Mouse (Mus musculus): ENCODE results near the gene Cog7. TPM values are rescaled to one million over a fixed set of nuclear protein-coding genes. Genes with fewer than 3 reads are reported as not detected.

Gene Cog7
- 34.2 and 36.4 TPM in 2 replicates for polyA plus RNA-seq (2021; fragmentation: Nextera tagmentation)
- long read RNA-seq, experiment 1, transcript Cog7-201 (17 exons, 2,902 nt) = major isoform, 47 of 98 reads
- long read RNA-seq, experiment 1, partial matches to known transcripts = 19 of 98 reads
- long read RNA-seq, experiment 1, other reads (novel, unspliced or antisense) = 32 of 98 reads
- long read RNA-seq, experiment 2, transcript Cog7-201 (17 exons, 2,902 nt) = major isoform, 153 of 256 reads
- long read RNA-seq, experiment 2, partial matches to known transcripts = 10 of 256 reads
- long read RNA-seq, experiment 2, other reads (novel, unspliced or antisense) = 93 of 256 reads

DNA sequence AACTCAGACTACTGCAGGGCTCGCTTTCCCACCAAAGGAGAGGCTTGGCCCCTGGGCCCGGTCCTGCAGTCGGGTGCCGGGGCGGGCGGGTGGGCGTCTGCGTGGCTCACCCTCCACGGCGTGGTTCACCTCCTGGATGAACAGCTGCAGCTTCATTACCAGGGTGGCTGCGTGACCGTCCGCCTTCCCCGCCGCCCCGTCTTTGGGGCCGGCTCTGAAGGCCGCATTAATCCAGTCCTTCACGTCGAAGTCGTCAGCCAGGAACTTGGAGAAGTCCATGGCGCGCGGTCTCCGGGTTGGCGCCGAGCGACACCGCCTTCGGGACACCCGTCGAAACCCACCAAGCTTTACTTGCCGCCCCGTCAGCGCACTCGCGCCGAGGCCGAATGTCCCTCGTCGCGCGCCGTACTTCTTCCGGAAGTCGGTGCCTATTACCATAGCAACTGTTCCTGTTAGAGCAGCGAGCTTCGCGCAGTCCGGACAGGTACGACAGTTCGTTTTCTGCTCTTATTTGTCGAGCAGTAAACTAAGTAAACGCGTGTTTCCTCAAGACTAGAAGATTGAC is at the start of gene Cog7:
TSS of gene Cog7 (minus strand) at position 405 of the 565 bp plus-strand sequence.

GRCm38 (mm10) chr7:122020667-122021354 is 39.3 kb upstream of the Cog7 start, which contains the start of gene Gga2:
Gene Gga2 (minus strand): TSS chr7:122021222.

GRCm38 (mm10) chr7:121864858-121865585 is 116.5 kb downstream of the Cog7 start, which contains the start of gene Scnn1b:
Gene Scnn1b (plus strand): TSS chr7:121865038.

Other genes starting within 250 kb of the Cog7 start
- gene Scnn1g, start 247.2 kb downstream of the Cog7 start, polyA plus RNA-seq (2021; fragmentation: Nextera tagmentation) = 0.04 TPM in 1 of 2 replicates, not detected in the other
- 0.09 TPM in 1 of 2 replicates, not detected in the other for gene Scnn1b, start 116.7 kb downstream of the Cog7 start, polyA plus RNA-seq (2021; fragmentation: Nextera tagmentation)
- 16.3 and 19.1 TPM in 2 replicates for gene Gga2, start 39.5 kb upstream of the Cog7 start, polyA plus RNA-seq (2021; fragmentation: Nextera tagmentation)
- 22.2 and 23.9 TPM in 2 replicates for gene Ubfd1, start 85.5 kb upstream of the Cog7 start, polyA plus RNA-seq (2021; fragmentation: Nextera tagmentation)
- gene Ears2, start 85.6 kb upstream of the Cog7 start, polyA plus RNA-seq (2021; fragmentation: Nextera tagmentation) = 6.9 and 7.5 TPM in 2 replicates
- 1,091 and 1,093 TPM in 2 replicates for gene Ndufab1, start 120.2 kb upstream of the Cog7 start, polyA plus RNA-seq (2021; fragmentation: Nextera tagmentation)
- gene Palb2, start 151.3 kb upstream of the Cog7 start, polyA plus RNA-seq (2021; fragmentation: Nextera tagmentation) = 0.40 and 0.46 TPM in 2 replicates
- gene Dctn5, start 151.3 kb upstream of the Cog7 start, polyA plus RNA-seq (2021; fragmentation: Nextera tagmentation) = 134 and 181 TPM in 2 replicates
- 0.16 and 0.38 TPM in 2 replicates for gene Plk1, start 177.7 kb upstream of the Cog7 start, polyA plus RNA-seq (2021; fragmentation: Nextera tagmentation)
- gene Ern2, start 204.5 kb upstream of the Cog7 start, polyA plus RNA-seq (2021; fragmentation: Nextera tagmentation) = 0.06 TPM in 1 of 2 replicates, not detected in the other
- gene Chp2, start 237.8 kb upstream of the Cog7 start, polyA plus RNA-seq (2021; fragmentation: Nextera tagmentation) = 0.36 and 0.38 TPM in 2 replicates

All from layer of hippocampus, adult 6 months (tissue).